Mouse (Mus musculus) midbrain, embryonic 10.5 days (tissue): ENCODE results near the gene Foxe1. TPM values are rescaled to one million over a fixed set of nuclear protein-coding genes. Genes with fewer than 3 reads are reported as not detected.
A peak's percentile ranks its signal among the peaks of the same experiment; 100 is the strongest.

Source experiments
- DNase-seq: peaks from one replicate; pipeline ENCODE4 v3.0.0-alpha.2; 2017; ENCODE audit warnings: low spot score
- H3K27ac ChIP-seq: fragments of 300-500 bp; sonication (generic); replicated peaks from 2 replicates; pipeline ENCODE4 v1.5.1; 2016; ENCODE audit warnings: mild to moderate bottlenecking
- H3K27me3 ChIP-seq: fragments of 300-500 bp; sonication (generic); 2 replicates; pipeline ENCODE4 v1.6.1; 2016; ENCODE audit warnings: low read depth, mild to moderate bottlenecking; ENCODE audit not compliant: poor library complexity, severe bottlenecking
- H3K36me3 ChIP-seq: fragments of 300-500 bp; sonication (generic); 2 replicates; pipeline ENCODE4 v1.6.1; 2016; ENCODE audit warnings: mild to moderate bottlenecking, moderate library complexity
- H3K4me1 ChIP-seq: fragments of 300-500 bp; sonication (generic); 2 replicates; pipeline ENCODE4 v1.6.1; 2016
- H3K4me3 ChIP-seq: fragments of 300-500 bp; sonication (generic); 2 replicates; pipeline ENCODE4 v1.5.1; 2016; ENCODE audit warnings: mild to moderate bottlenecking, moderate library complexity
- H3K9me3 ChIP-seq: fragments of 300-500 bp; sonication (generic); replicated peaks from 2 replicates; pipeline ENCODE4 v1.6.1; 2016; ENCODE audit warnings: mild to moderate bottlenecking
- WGBS: fragments of 180-500 bp; shearing (Covaris S2); methylation state at CpG from one replicate; pipeline ENCODE4 v1.1.7; 2016; 5-methylcytosine and 5-hydroxymethylcytosine counted together
- polyA plus RNA-seq: library from polyadenylated mRNA; unstranded; fragments of >200 nt; fragmentation: Nextera tagmentation; extraction: Ambion mirVana; gene quantifications from 2 replicates; pipeline ENCODE4 v1.2.1, GENCODE M21; 2016

Foxe1 gene
- 0.07 TPM in 1 of 2 replicates, not detected in the other for polyA plus RNA-seq

- Histone ChIP-seq H3K27ac (peak within 1 kb of the TSS; percentile 42; the same call in 1 of the 2 replicates), H3K27me3 (peaks cover 100% of the 10 kb centered on the region), H3K4me1 (peaks cover 37% of the 10 kb centered on the region), H3K36me3 (no peaks in the 10 kb centered on the region), H3K4me3 (peak within 1 kb of the TSS; percentile 46), H3K9me3 (no peaks in the 10 kb centered on the region)
- WGBS: 2% methylated on average over 70 of the region's 70 CpGs
- peak; percentile 47 for DNase-seq
Observed at GRCm38 (mm10) chr4:46343596-46344260, at the start of gene Foxe1. Gene Foxe1 (plus strand): TSS chr4:46343609.

GRCm38 (mm10) chr4:46304071-46304470 is 39.3 kb upstream of the Foxe1 start:
- Histone ChIP-seq H3K4me1 (peaks cover 22% of the 10 kb centered on the region), H3K27ac (peak overlapping the region; percentile 61; the same call in 1 of the 2 replicates), H3K36me3 (no peaks in the 10 kb centered on the region), H3K4me3 (peak overlapping the region; percentile 88), H3K9me3 (no peaks in the 10 kb centered on the region), H3K27me3 (peaks cover 67% of the 10 kb centered on the region)
- peak; percentile 47 for DNase-seq
- 7% methylated on average over 8 of the region's 8 CpGs for WGBS

- no peaks in the 10 kb centered on the region for H3K36me3 ChIP-seq
- peak overlapping the region; percentile 93 for H3K27ac ChIP-seq
- peaks cover 67% of the 10 kb centered on the region for H3K27me3 ChIP-seq
- peak overlapping the region; percentile 88 for H3K4me3 ChIP-seq
- DNase-seq: peak; percentile 79
- H3K4me1 ChIP-seq: peaks cover 22% of the 10 kb centered on the region
- under 1% methylated on average over 78 of the region's 78 CpGs for WGBS
- H3K9me3 ChIP-seq: no peaks in the 10 kb centered on the region
Observed at GRCm38 (mm10) chr4:46304757-46305384, 38.5 kb upstream of the Foxe1 start.

- no peaks in the 10 kb centered on the region for H3K9me3 ChIP-seq
- no peaks in the 10 kb centered on the region for H3K36me3 ChIP-seq
- H3K27ac ChIP-seq: peak overlapping the region; percentile 93; the same call in 1 of the 2 replicates
- H3K27me3 ChIP-seq: peaks cover 67% of the 10 kb centered on the region
- WGBS: 17% methylated on average over 7 of the region's 7 CpGs
- H3K4me3 ChIP-seq: peak overlapping the region; percentile 88
- peaks cover 22% of the 10 kb centered on the region for H3K4me1 ChIP-seq
- peak; percentile 18 for DNase-seq
Observed at GRCm38 (mm10) chr4:46305436-46305835, 38.0 kb upstream of the Foxe1 start.

GRCm38 (mm10) chr4:46307341-46307740 is 36.1 kb upstream of the Foxe1 start:
- Histone ChIP-seq H3K27ac (no peak overlapping the region), H3K4me3 (no peak overlapping the region), H3K4me1 (peaks cover 22% of the 10 kb centered on the region), H3K27me3 (peaks cover 59% of the 10 kb centered on the region), H3K9me3 (no peaks in the 10 kb centered on the region), H3K36me3 (no peaks in the 10 kb centered on the region)
- no peak for DNase-seq
- 83% methylated on average over 9 of the region's 9 CpGs for WGBS

GRCm38 (mm10) chr4:46307869-46308268 is 35.5 kb upstream of the Foxe1 start:
- DNase-seq: no peak
- Histone ChIP-seq H3K36me3 (no peaks in the 10 kb centered on the region), H3K4me1 (peaks cover 22% of the 10 kb centered on the region), H3K4me3 (no peak overlapping the region), H3K9me3 (no peaks in the 10 kb centered on the region), H3K27ac (no peak overlapping the region), H3K27me3 (peaks cover 54% of the 10 kb centered on the region)
- WGBS: 87% methylated on average over 7 of the region's 7 CpGs

GRCm38 (mm10) chr4:46311631-46312030 is 31.8 kb upstream of the Foxe1 start:
- Histone ChIP-seq H3K27me3 (peaks cover 25% of the 10 kb centered on the region), H3K36me3 (no peaks in the 10 kb centered on the region), H3K4me3 (no peak overlapping the region), H3K27ac (no peak overlapping the region), H3K9me3 (no peaks in the 10 kb centered on the region), H3K4me1 (no peaks in the 10 kb centered on the region)
- no peak for DNase-seq
- 80% methylated on average over 2 of the region's 2 CpGs for WGBS

- no peak for DNase-seq
- H3K4me1 ChIP-seq: no peaks in the 10 kb centered on the region
- no peaks in the 10 kb centered on the region for H3K9me3 ChIP-seq
Observed at GRCm38 (mm10) chr4:46321730-46322389, 21.5 kb upstream of the Foxe1 start.

GRCm38 (mm10) chr4:46322715-46323114 is 20.7 kb upstream of the Foxe1 start:
- no peaks in the 10 kb centered on the region for H3K36me3 ChIP-seq
- H3K4me3 ChIP-seq: no peak overlapping the region
- H3K27me3 ChIP-seq: peaks cover 16% of the 10 kb centered on the region
- H3K27ac ChIP-seq: no peak overlapping the region
- no peak for DNase-seq
- 74% methylated on average over 4 of the region's 4 CpGs for WGBS
- no peaks in the 10 kb centered on the region for H3K9me3 ChIP-seq
- H3K4me1 ChIP-seq: no peaks in the 10 kb centered on the region

More at GRCm38 (mm10) chr4:46321730-46322389, 21.5 kb upstream of the Foxe1 start:
- H3K27ac ChIP-seq: no peak overlapping the region
- no peak overlapping the region for H3K4me3 ChIP-seq
- 85% methylated on average over 13 of the region's 13 CpGs for WGBS
- no peaks in the 10 kb centered on the region for H3K36me3 ChIP-seq
- H3K27me3 ChIP-seq: peaks cover 16% of the 10 kb centered on the region

GRCm38 (mm10) chr4:46328906-46329305 is 14.5 kb upstream of the Foxe1 start:
- no peak for DNase-seq

GRCm38 (mm10) chr4:46335846-46336245 is 7.6 kb upstream of the Foxe1 start:
- Histone ChIP-seq H3K27ac (no peak overlapping the region), H3K27me3 (peaks cover 66% of the 10 kb centered on the region), H3K4me1 (peaks cover 4% of the 10 kb centered on the region; the same call in 1 of the 2 replicates), H3K9me3 (no peaks in the 10 kb centered on the region), H3K4me3 (no peak overlapping the region), H3K36me3 (no peaks in the 10 kb centered on the region)
- no peak for DNase-seq
- 32% methylated on average over 1 of the region's 1 CpGs for WGBS

More at GRCm38 (mm10) chr4:46328906-46329305, 14.5 kb upstream of the Foxe1 start:
- peaks cover 11% of the 10 kb centered on the region for H3K27me3 ChIP-seq
- no peak overlapping the region for H3K27ac ChIP-seq
- H3K4me3 ChIP-seq: no peak overlapping the region
- H3K4me1 ChIP-seq: peaks cover 8% of the 10 kb centered on the region
- no peaks in the 10 kb centered on the region for H3K36me3 ChIP-seq
- 33% methylated on average over 3 of the region's 3 CpGs for WGBS
- no peaks in the 10 kb centered on the region for H3K9me3 ChIP-seq

GRCm38 (mm10) chr4:46337990-46338389 is 5.4 kb upstream of the Foxe1 start:
- Histone ChIP-seq H3K4me1 (peaks cover 16% of the 10 kb centered on the region), H3K27me3 (peaks cover 82% of the 10 kb centered on the region), H3K9me3 (no peaks in the 10 kb centered on the region), H3K27ac (no peak overlapping the region), H3K4me3 (no peak overlapping the region), H3K36me3 (no peaks in the 10 kb centered on the region)
- DNase-seq: no peak
- WGBS: 4% methylated on average over 3 of the region's 3 CpGs
